Mouse (Mus musculus): Measurements from ENCODE around the gene Gzmd.

DNA sequence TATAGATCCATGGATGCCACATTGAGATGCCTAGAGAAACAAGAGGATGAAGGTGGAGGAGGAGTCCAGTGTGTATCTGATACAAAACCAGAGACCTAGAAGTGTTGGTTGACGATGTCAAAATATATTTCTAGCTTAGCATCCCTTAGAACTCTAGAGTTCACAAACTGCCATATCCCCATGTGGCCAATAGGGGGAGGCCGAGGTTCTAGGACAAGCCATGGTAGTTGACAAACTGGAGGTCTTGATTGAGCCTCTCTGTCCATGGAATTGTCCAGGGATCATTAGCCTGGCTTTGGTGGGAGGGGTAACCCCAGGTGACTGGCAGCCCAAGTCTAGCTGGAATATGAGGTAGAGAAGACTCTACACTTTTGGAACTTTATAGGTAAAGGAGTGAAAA, 22.9 kb upstream of the Gzmd start:
- TF ChIP-seq CTCF (IDR thresholded peaks at IDR 0.05; ENCODE audit: control insufficient read depth, insufficient read depth, insufficient read length) (no peak), MYOG (IDR thresholded peaks at IDR 0.05; ENCODE audit: control insufficient read depth, extremely low read depth, insufficient read length) (no peak)

All from C2C12 (cell line).